Comparison of ENCODE assay signal across 8 mouse cellular contexts in the genomic region with DNA sequence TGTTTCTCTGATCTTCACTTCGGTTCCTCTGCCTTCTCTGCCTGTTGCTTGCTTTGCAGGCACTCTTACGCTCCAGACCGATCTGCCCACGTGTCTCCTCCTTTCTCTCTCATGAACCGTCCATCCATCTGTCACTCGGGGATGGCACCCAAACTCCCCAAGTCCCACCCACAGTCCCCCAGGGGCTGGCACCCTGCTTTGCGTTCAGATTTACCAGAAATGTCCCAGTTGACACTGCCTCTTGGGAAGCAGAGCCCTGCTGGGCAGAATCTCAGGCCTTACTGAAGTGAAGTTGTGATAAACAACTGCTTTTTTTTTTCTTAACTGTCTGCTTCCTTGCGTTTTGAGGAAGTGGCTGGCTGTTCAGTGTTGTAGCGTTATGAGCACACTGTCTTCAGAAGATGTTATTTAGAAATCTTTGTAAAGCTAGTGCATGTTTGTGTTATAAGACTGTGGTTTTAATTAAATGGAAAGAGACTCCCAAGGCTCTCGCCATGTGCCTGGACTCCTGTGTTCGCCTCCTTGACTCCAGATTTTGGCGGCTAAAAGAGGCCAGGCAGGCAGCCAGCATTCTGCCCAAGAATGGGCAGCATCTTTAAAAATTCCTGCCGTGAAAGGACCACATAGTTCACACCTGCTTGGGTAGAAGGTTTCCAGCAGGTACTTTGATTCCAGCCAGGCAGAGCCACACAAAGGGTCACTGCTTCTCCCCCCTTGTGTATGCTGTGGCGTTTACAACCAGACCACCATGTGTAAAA. TPM values are rescaled to one million over a fixed set of nuclear protein-coding genes. Genes with fewer than 3 reads are reported as not detected.
DNase-seq lines count a peak whose midpoint lies in the region; ATAC-seq lines count a peak whose summit lies in the region.

A gene (minus strand): TSS at position 307 of the 758 bp plus-strand sequence.

- H3K4me3 ChIP-seq in forebrain, embryonic 11.5 days (ENCODE audit: low read depth, low read length) = no peak within 1 kb of the TSS
- no peak within 1 kb of the TSS for H3K4me3 ChIP-seq in forebrain, embryonic 10.5 days
- H3K4me3 ChIP-seq in megakaryocyte, embryonic 14.5 days (replicated peaks) = peak within 1 kb of the TSS; percentile 89

- H3K27me3 ChIP-seq in forebrain, embryonic 11.5 days (ENCODE audit: control insufficient read depth, insufficient read depth, low read length) = no peaks in the 10 kb centered on the region
- no peaks in the 10 kb centered on the region for H3K27me3 ChIP-seq in forebrain, embryonic 10.5 days (ENCODE audit: poor library complexity, severe bottlenecking)
- H3K27me3 ChIP-seq in megakaryocyte, embryonic 14.5 days (replicated peaks) = peaks cover 17% of the 10 kb centered on the region

- H3K27ac ChIP-seq in forebrain, embryonic 11.5 days (ENCODE audit: low read depth, low read length) = no peak within 1 kb of the TSS
- H3K27ac ChIP-seq in forebrain, embryonic 10.5 days = no peak within 1 kb of the TSS

- no peaks in the 10 kb centered on the region for H3K9me3 ChIP-seq in forebrain, embryonic 11.5 days (ENCODE audit: control insufficient read depth, low read length)
- no peaks in the 10 kb centered on the region for H3K9me3 ChIP-seq in forebrain, embryonic 10.5 days
- no peaks in the 10 kb centered on the region for H3K9me3 ChIP-seq in megakaryocyte, embryonic 14.5 days

- DNase-seq in forebrain, embryonic 11.5 days (ENCODE audit: low spot score) = peak; percentile 22
- no peak for DNase-seq in forebrain, embryonic 10.5 days (ENCODE audit: extremely low spot score, low spot score)
- peak; percentile 67 for DNase-seq in layer of hippocampus, adult 9-11 months
- no peak for DNase-seq in kidney, adult 11 months
- no peak for DNase-seq in gastrocnemius, postnatal 4 days (ENCODE audit: low spot score in 2 of 2)
- no peak for DNase-seq in ovary, postnatal 10 days (ENCODE audit: low spot score)

- no peaks in the 10 kb centered on the region for H3K36me3 ChIP-seq in forebrain, embryonic 11.5 days (ENCODE audit: control insufficient read depth, insufficient read depth, low read length)
- H3K36me3 ChIP-seq in forebrain, embryonic 10.5 days (replicated peaks) = no peaks in the 10 kb centered on the region
- H3K36me3 ChIP-seq in megakaryocyte, embryonic 14.5 days (replicated peaks; ENCODE audit: low read length) = peaks cover 3% of the 10 kb centered on the region

- WGBS in forebrain, embryonic 11.5 days = 78% methylated on average over 14 of the region's 14 CpGs
- WGBS in forebrain, embryonic 10.5 days = 77% methylated on average over 14 of the region's 14 CpGs

- no peak within 1 kb of the TSS for H3K9ac ChIP-seq in forebrain, embryonic 11.5 days (ENCODE audit: low read length)

- no peak within 1 kb of the TSS for H3K4me2 ChIP-seq in forebrain, embryonic 11.5 days (ENCODE audit: low read depth, low read length, severe bottlenecking)

- ATAC-seq in forebrain, embryonic 11.5 days (replicated peaks; ENCODE audit: low FRiP score) = no peak
- peak; percentile 36 for ATAC-seq in CD4-positive, CD25-positive, alpha-beta regulatory T cell, adult 4 months

- no peaks in the 10 kb centered on the region for H3K4me1 ChIP-seq in forebrain, embryonic 11.5 days (replicated peaks; ENCODE audit: control insufficient read depth, insufficient read depth, low read length)
- H3K4me1 ChIP-seq in forebrain, embryonic 10.5 days = peaks cover 5% of the 10 kb centered on the region
- H3K4me1 ChIP-seq in megakaryocyte, embryonic 14.5 days = peaks cover 72% of the 10 kb centered on the region

RNA-seq across cellular contexts. Expression of the gene that starts here (rescaled TPM):
- 2.0 and 2.7 TPM in 2 replicates for polyA plus RNA-seq in forebrain, embryonic 11.5 days (2014; fragmentation: Nextera tagmentation; extraction: Ambion mirVana)
- polyA plus RNA-seq in forebrain, embryonic 10.5 days (2016; fragmentation: Nextera tagmentation; extraction: Ambion mirVana) = 1.9 and 2.0 TPM in 2 replicates
- 100 to 1,000 TPM; 109 to 197 TPM for polyA plus RNA-seq in CD4-positive, CD25-positive, alpha-beta regulatory T cell, adult 4 months (2017; shearing (Covaris generic))
- polyA plus RNA-seq in megakaryocyte, embryonic 14.5 days (2012; ENCODE audit: insufficient read depth, low replicate concordance) = 8.3 TPM in 1 of 2 replicates, not detected in the other
- total RNA-seq in gastrocnemius, postnatal 4 days (2021) = 1 to 10 TPM; 4.4 to 4.6 TPM

Comparison
In these comparisons a context has a peak if more than half of its experiments do, and no peak if none do; other contexts are left out.
1. RNA of the gene that starts here (polyA plus RNA-seq): 109 to 197 TPM in CD4-positive, CD25-positive, alpha-beta regulatory T cell, adult 4 months; 8.3 TPM in megakaryocyte, embryonic 14.5 days, 2.0 to 2.7 TPM in forebrain, embryonic 11.5 days and 1.9 to 2.0 TPM in forebrain, embryonic 10.5 days; every median in the first group is over 10 times any median in the second.
2. DNase-seq: peak in forebrain, embryonic 11.5 days (single experiment) and layer of hippocampus, adult 9-11 months (single experiment); none in forebrain, embryonic 10.5 days (single experiment), kidney, adult 11 months (single experiment), gastrocnemius, postnatal 4 days (0 of 2) and ovary, postnatal 10 days (single experiment).